Mouse (Mus musculus): ENCODE measurements around the gene Dennd2a.
A peak's percentile ranks its signal among the peaks of the same experiment; 100 is the strongest.
"Not testable (repeated sequence)": the region's sequence is repeated elsewhere in the genome, so short reads cannot be mapped to it uniquely, and the experiment has no call there.

Dennd2a gene

GRCm38 (mm10) chr6:39445801-39446572 is 111.7 kb downstream of the Dennd2a start:
- peak; percentile 31 for DNase-seq

GRCm38 (mm10) chr6:39442786-39443287 is 114.8 kb downstream of the Dennd2a start:
- no peak for DNase-seq

GRCm38 (mm10) chr6:39440207-39440606 is 117.5 kb downstream of the Dennd2a start:
- DNase-seq: no peak

GRCm38 (mm10) chr6:39437519-39437918 is 120.1 kb downstream of the Dennd2a start:
- DNase-seq: not testable (repeated sequence)

GRCm38 (mm10) chr6:39435875-39436274 is 121.8 kb downstream of the Dennd2a start:
- no peak for DNase-seq

GRCm38 (mm10) chr6:39434886-39435492 is 122.7 kb downstream of the Dennd2a start:
- DNase-seq: peak; percentile 43

- no peak for DNase-seq
Measured at GRCm38 (mm10) chr6:39434111-39434885, 123.4 kb downstream of the Dennd2a start.

- no peak for DNase-seq
Measured at GRCm38 (mm10) chr6:39433701-39434100, 124.0 kb downstream of the Dennd2a start.

- no peak for DNase-seq
Measured at GRCm38 (mm10) chr6:39433174-39433573, 124.5 kb downstream of the Dennd2a start.

GRCm38 (mm10) chr6:39430722-39431121 is 126.9 kb downstream of the Dennd2a start:
- DNase-seq: no peak

- DNase-seq: no peak
Measured at GRCm38 (mm10) chr6:39429007-39429788, 128.5 kb downstream of the Dennd2a start.

GRCm38 (mm10) chr6:39427276-39428003 is 130.2 kb downstream of the Dennd2a start:
- no peak for DNase-seq

- DNase-seq: no peak
Measured at GRCm38 (mm10) chr6:39426725-39427124, 130.9 kb downstream of the Dennd2a start.

GRCm38 (mm10) chr6:39425181-39425580 is 132.5 kb downstream of the Dennd2a start:
- no peak for DNase-seq

- no peak for DNase-seq
Measured at GRCm38 (mm10) chr6:39423686-39424085, 134.0 kb downstream of the Dennd2a start.

- DNase-seq: no peak
Measured at GRCm38 (mm10) chr6:39423130-39423551, 134.5 kb downstream of the Dennd2a start.

- no peak for DNase-seq
Measured at GRCm38 (mm10) chr6:39420867-39421266, 136.8 kb downstream of the Dennd2a start.

- peak; percentile 95 for DNase-seq
Measured at GRCm38 (mm10) chr6:39419851-39420721, 137.6 kb downstream of the Dennd2a start, which contains the start of gene Mkrn1. Gene Mkrn1, minus strand, starts transcription at chr6:39420462.

- DNase-seq: no peak
Measured at GRCm38 (mm10) chr6:39419386-39419850, 138.2 kb downstream of the Dennd2a start.

- not testable (repeated sequence) for DNase-seq
Measured at GRCm38 (mm10) chr6:39416654-39417053, 141.0 kb downstream of the Dennd2a start.

- DNase-seq: peak; percentile 58
Measured at GRCm38 (mm10) chr6:39415762-39416161, 141.9 kb downstream of the Dennd2a start.
